Mouse (Mus musculus): ENCODE results near the gene Pla2g15.
"Not testable (repeated sequence)": the region's sequence is repeated elsewhere in the genome, so short reads cannot be mapped to it uniquely, and the experiment has no call there.

Pla2g15 gene

GRCm38 (mm10) chr8:106168356-106169016 lies 18.3 kb downstream of the Pla2g15 start, which contains the start of gene Slc7a6:
TSS of gene Slc7a6 (plus strand) at chr8:106168857.
- DNase-seq (ENCODE audit: low read depth, low spot score) = peak; percentile 60

DNA sequence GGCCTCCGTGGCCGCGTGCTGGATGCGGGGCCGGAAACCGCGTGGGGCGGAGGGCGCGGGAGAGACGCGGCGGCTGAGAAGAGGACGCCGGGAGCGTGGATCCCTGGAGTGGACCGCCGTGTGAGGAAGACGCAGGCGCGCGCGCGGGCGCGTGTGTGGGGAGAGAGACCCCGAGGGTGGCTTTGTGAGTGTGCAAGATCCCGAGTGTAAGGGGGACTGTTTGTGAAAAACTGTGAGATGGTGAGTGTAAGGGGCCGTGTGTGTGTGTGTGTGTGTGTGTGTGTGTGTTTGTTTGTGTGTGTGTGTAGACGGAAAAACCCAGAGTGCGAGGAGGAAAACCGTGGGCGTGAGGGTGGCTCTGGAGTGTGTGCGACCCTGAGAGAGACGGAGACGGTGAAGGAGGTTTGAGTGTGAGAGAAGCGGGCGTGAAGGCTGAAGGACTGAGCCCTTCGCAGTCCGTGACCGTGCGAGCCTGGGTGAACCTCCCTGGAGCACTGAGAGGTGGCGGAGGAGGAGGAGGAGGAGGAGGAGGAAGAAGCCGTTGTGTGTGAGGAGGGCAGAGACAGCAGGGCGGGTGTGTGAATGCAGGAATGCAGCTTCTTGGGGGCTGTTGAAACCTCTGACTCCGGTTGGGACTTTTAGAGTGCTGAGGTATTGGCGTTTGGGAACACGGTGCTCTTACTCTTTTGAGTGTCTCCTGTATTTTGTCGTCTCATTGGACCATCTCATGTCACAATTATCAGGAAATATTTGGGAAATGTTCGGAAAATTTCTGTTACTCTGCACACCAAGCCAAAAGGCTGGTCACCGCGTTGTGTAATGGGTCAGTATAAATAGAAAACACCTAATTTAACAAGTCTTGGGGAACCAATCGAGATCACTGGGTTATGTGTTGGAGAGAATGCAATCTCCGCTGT lies 19.1 kb downstream of the Pla2g15 start:
- peak; percentile 58 for DNase-seq (ENCODE audit: low read depth, low spot score)

DNA sequence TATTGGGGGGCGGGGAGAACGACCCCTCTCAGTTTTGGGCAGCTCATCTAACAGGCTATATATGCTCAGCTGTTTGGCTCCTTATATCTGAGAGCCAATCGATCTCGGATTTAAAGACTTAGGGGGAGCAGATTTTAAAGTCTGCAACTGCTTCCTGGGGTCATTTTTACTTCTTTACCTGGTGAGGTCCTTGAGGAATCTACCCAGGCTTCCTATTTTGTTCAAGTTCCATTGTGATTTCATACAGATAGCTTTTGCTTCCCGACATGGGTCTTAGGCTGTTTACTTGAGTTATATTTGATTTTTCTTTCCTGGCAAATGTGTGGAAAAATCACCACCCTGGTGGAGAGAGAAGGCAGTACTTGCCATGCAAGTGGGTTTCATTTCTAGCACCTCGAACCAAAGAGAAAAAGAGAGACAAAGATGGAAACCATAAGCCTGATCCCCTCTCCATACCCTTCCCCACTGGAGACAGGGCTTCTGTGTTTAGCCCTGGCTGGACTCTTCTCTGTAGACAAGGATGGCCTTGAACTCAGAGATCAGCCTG lies 19.8 kb downstream of the Pla2g15 start:
- peak; percentile 27 for DNase-seq (ENCODE audit: low read depth, low spot score)

- no peak for DNase-seq (ENCODE audit: low read depth, low spot score)
Observed at GRCm38 (mm10) chr8:106173566-106173965, 23.4 kb downstream of the Pla2g15 start.

GRCm38 (mm10) chr8:106176891-106177290 lies 26.7 kb downstream of the Pla2g15 start:
- DNase-seq (ENCODE audit: low read depth, low spot score) = no peak

- DNase-seq (ENCODE audit: low read depth, low spot score) = no peak
Observed at GRCm38 (mm10) chr8:106177594-106177993, 27.4 kb downstream of the Pla2g15 start.

DNA sequence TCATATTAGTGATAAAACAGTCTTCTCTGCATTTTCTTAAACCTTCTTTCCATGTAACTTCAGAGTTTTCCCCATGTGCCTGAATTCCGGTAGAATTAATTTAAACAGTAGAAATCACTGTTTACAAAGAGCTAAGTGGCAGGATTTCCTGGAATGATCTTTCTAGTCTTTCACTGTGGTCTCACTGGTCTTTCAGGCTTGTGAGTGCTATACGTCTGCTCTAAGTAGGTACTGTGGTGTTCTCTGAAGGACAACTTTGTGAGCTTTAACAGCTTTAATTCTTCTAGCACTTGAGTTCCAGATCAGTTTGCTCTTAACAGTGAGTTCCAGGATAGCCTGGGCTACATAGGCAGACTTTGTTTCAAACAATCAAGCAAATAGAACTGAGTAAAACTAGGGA lies 28.2 kb downstream of the Pla2g15 start:
- DNase-seq (ENCODE audit: low read depth, low spot score) = no peak

DNA sequence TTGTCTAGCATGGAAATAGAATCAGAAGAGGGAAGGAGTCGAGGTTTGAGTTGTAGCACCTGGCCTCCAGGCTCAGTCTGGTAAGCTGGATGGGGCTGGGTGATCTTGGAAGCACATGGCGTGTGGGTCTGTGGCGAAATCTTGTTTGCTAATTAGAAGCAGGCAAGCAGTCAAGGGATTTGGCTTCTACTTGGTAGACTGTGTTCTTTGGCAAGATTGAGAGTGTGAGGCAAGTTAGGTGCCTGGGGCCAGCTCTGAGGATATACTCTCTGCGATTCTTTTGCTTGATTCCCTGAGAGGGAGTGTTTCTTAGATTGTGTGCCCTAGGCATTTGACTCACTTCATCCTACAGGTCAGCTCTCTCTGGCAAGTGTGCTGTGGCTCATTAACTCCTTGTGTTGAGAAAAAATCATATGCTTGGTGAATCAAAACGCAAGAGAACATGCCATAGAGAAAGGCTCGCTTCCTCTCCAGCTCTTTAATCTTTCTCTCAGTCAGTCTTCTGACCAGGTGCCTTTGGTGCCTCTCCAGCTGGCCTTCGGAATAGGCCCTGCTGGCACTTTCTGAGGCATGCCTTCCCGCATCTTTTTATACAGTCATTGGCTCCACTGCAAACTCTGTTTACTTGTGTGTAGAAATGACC lies 35.5 kb downstream of the Pla2g15 start:
- DNase-seq (ENCODE audit: low read depth, low spot score) = no peak

- DNase-seq (ENCODE audit: low read depth, low spot score) = no peak
Observed at GRCm38 (mm10) chr8:106186394-106186793, 36.2 kb downstream of the Pla2g15 start.

DNA sequence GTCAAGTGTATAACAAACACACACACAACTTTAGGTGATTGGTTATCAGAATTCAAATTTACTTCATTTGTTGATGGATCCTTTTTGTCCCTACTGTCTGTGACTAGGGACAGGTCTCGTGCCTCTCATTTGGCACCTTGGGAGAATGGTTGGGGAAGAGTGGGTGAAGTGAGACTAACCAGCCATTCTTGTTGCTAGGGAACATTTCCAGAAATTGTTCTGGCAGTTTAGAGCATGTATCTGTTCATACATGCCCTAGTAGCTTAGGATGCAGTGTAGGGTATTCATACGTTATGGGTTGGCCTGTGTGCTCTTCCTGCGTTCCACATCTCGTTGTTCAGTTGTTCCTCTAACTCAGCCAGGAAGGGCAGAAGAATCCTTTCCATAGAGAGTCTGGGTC lies 39.0 kb downstream of the Pla2g15 start:
- no peak for DNase-seq (ENCODE audit: low read depth, low spot score)

DNA sequence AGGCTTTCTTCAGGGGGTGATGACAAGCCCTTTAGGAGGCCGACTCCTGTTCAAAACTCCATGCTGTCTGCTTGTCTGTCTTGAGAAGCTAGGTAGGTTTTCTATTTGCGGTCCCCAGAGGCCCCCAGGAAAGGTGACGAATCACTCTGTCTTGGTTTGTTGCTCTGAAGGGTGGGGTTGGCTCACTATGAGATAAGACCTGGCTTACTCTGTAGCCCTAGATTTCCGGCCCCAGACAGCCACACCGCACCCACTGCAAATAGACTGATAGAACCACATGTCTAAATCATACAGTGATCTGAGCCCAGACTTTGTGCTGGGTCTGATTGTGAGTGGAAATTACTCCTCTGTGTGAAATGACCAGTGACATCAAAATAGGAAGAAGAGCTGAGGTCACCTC lies 41.4 kb downstream of the Pla2g15 start:
- no peak for DNase-seq (ENCODE audit: low read depth, low spot score)

DNA sequence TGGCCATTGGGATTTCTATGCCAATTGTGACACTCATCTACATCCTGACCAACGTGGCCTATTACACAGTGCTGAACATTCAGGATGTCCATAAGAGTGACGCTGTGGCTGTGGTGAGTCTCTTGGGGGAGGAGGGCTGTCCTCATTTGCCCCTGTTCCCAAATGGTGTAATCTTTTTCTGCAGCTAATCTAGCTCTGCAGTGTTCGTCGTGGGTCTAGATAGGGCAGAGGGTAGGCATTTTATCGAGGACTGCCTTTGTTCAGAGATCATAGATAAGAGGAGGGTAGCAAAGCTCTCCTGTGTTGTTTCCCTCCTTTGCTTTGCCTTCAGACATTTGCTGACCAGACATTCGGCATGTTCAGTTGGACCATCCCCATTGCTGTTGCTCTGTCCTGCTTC lies 43.0 kb downstream of the Pla2g15 start:
- no peak for DNase-seq (ENCODE audit: low read depth, low spot score)

GRCm38 (mm10) chr8:106194062-106194461 lies 43.9 kb downstream of the Pla2g15 start:
- no peak for DNase-seq (ENCODE audit: low read depth, low spot score)

DNA sequence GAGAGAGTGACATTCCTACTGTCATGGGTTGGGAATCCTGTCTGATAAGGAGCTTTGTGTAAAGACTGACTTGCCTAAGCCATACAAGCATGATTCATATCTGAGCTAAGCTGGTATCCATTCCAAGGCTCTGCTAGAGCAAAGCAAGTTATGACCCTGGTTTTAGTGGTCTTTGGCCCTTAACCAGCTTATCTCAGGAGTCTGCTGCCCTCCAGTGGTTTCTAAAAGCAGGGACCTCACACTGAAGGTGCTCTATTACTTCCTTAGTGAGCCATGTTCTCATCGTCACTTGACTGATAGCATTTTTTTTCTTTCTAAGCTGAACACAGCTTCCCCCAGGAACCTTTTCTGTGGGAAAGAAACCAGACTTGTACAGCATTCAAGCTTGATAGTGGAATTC lies 48.5 kb downstream of the Pla2g15 start:
- DNase-seq (ENCODE audit: low read depth, low spot score) = peak; percentile 67

DNA sequence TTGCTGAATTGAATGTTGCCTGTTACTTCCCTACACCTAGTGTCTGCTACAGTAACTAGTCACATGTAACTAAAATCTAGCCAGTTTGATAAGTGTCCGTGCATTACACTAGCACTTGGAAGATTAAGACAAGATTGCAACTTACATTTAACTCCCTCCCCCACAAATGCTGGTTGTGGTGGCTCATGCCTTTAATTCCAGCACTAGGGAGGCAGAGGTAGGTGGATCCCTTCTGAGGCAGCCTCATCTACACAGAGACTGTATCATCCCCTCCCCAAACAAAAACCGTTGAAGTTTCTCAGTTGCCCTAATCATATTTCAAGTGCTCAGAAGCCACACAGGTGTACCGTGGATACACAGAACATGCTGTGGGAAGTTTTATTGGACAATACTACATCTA lies 49.4 kb downstream of the Pla2g15 start:
- not testable (repeated sequence) for DNase-seq (ENCODE audit: low read depth, low spot score)

- DNase-seq (ENCODE audit: low read depth, low spot score) = peak; percentile 73
Observed at GRCm38 (mm10) chr8:106210035-106210731, 60.0 kb downstream of the Pla2g15 start.

GRCm38 (mm10) chr8:106210821-106211345 lies 60.7 kb downstream of the Pla2g15 start, which contains the start of the genes Slc7a6os and Prmt7:
TSS of gene Slc7a6os (minus strand) at chr8:106210935.
TSS of gene Prmt7 (plus strand) at chr8:106210936.
- peak; percentile 96 for DNase-seq (ENCODE audit: low read depth, low spot score)

DNA sequence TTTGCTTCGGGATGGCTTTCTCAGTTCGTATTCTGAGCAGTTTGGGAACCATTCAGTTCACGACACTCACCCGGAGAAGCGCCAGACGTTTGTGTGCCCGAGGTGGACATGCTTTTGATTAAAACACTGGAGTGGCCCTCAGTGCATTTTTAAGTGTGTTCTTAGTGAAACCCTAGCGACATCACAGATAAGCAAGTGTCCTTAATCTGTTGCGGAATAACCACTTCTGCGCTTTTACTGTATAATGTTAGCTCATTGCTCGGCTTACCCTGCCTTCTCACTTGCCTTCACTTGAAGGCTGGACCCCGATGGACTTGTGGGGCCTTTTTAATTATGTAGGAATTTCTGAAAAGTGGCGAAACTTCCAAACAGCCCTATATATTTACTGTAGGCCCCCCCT lies 61.2 kb downstream of the Pla2g15 start:
- no peak for DNase-seq (ENCODE audit: low read depth, low spot score)

DNA sequence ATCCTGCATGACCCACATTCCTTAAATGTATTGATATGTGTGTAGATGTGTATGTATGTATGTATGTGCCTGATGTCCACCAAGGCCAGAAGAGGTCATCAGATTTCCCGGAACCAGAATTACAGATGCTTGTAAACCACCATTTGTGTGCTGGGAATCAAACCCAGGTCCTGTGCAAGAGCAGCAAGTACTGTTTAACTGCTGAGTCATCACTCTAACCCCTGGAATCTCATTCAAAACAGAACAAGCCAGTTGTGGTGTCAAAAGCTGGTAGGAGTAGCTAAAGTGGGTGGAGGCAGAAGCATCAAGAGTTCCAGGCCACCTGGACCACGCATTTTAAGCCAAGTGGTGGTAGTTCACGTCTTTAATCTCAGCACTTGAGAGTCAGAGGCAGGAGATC lies 63.8 kb downstream of the Pla2g15 start:
- peak; percentile 50 for DNase-seq (ENCODE audit: low read depth, low spot score)
